Mouse (Mus musculus): Measurements from ENCODE around the gene Gm10721. TPM values are rescaled to one million over a fixed set of nuclear protein-coding genes. Genes with fewer than 3 reads are reported as not detected.
"Not testable (repeated sequence)": the region's sequence is repeated elsewhere in the genome, so short reads cannot be mapped to it uniquely, and the experiment has no call there.

Gene Gm10721
- polyA plus RNA-seq, 1 experiment from 2014 or later, result not detected

DNA sequence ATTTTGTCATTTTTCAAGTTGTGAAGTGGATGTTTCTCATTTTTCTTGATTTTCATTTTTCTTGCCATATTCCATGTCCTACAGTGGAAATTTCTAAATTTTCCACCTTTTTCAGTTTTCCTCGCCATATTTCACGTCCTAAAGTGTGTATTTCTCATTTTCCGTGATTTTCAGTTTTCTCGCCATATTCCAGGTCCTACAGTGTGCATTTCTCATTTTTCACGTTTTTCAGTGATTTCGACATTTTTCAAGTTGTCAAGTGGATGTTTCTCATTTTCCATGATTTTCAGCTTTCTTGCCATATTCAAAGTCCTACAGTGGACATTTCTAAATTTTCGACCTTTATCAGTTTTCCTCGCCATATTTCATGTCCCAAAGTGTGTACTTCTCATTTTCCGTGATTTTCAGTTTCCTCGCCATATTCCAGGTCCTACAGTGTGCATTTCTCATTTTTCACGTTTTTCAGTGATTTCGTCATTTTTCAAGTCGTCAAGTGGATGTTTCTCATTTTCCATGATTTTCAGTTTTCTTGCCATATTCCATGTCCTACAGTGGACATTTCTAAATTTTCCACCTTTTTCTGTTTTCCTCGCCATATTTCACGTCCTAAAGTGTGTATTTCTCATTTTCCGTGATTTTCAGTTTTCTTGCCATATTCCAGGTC lies 11.2 kb downstream of the Gm10721 start:
- H3K4me1 ChIP-seq (ENCODE audit: control insufficient read depth, low read depth, low read length); H3K27me3 ChIP-seq (ENCODE audit: control insufficient read depth, insufficient read depth, low read depth, low read length); H3K36me3 ChIP-seq (ENCODE audit: control insufficient read depth, insufficient read depth); H3K9me3 ChIP-seq (replicated peaks; ENCODE audit: control insufficient read depth, low read length); H3K4me2 ChIP-seq (ENCODE audit: low read depth, low read length); H3K4me3 ChIP-seq (ENCODE audit: low read depth, low read length); H3K9ac ChIP-seq (ENCODE audit: low read depth, low read length); H3K27ac ChIP-seq (ENCODE audit: low read length); ATAC-seq (ENCODE audit: low read depth): not testable (repeated sequence)
- 48% methylated on average over 14 of the region's 16 CpGs for WGBS (ENCODE audit: insufficient replicate concordance)

- H3K27me3 ChIP-seq (ENCODE audit: control insufficient read depth, insufficient read depth, low read depth, low read length); ATAC-seq (ENCODE audit: low read depth); H3K36me3 ChIP-seq (ENCODE audit: control insufficient read depth, insufficient read depth); H3K4me1 ChIP-seq (ENCODE audit: control insufficient read depth, low read depth, low read length); H3K27ac ChIP-seq (ENCODE audit: low read length); H3K9me3 ChIP-seq (replicated peaks; ENCODE audit: control insufficient read depth, low read length); H3K4me3 ChIP-seq (ENCODE audit: low read depth, low read length); H3K9ac ChIP-seq (ENCODE audit: low read depth, low read length); H3K4me2 ChIP-seq (ENCODE audit: low read depth, low read length): not testable (repeated sequence)
- WGBS (ENCODE audit: insufficient replicate concordance), result 63% methylated on average over 12 of the region's 12 CpGs
Observed at GRCm38 (mm10) chr9:3024912-3025467, 12.1 kb downstream of the Gm10721 start, which contains the start of gene Gm10717. Gene Gm10717, plus strand, starts transcription at chr9:3025417.

DNA sequence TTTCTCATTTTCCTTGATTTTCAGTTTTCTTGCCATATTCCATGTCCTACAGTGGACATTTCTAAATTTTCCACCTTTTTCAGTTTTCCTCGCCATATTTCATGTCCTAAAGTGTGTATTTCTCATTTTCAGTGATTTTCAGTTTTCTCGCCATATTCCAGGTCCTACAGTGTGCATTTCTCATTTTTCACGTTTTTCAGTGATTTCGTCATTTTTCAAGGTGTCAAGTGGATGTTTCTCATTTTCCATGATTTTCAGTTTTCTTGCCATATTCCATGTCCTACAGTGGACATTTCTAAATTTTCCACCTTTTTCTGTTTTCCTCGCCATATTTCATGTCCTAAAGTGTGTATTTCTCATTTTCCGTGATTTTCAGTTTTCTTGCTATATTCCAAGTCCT lies 12.7 kb downstream of the Gm10721 start:
- WGBS (ENCODE audit: insufficient replicate concordance), result 49% methylated on average over 4 of the region's 6 CpGs
- H3K4me2 ChIP-seq (ENCODE audit: low read depth, low read length); H3K4me1 ChIP-seq (ENCODE audit: control insufficient read depth, low read depth, low read length); H3K27ac ChIP-seq (ENCODE audit: low read length); H3K4me3 ChIP-seq (ENCODE audit: low read depth, low read length); H3K36me3 ChIP-seq (ENCODE audit: control insufficient read depth, insufficient read depth); H3K27me3 ChIP-seq (ENCODE audit: control insufficient read depth, insufficient read depth, low read depth, low read length); ATAC-seq (ENCODE audit: low read depth); H3K9ac ChIP-seq (ENCODE audit: low read depth, low read length); H3K9me3 ChIP-seq (replicated peaks; ENCODE audit: control insufficient read depth, low read length): not testable (repeated sequence)

GRCm38 (mm10) chr9:3026136-3026535 lies 13.2 kb downstream of the Gm10721 start:
- WGBS (ENCODE audit: insufficient replicate concordance), result 56% methylated on average over 5 of the region's 5 CpGs

GRCm38 (mm10) chr9:3026741-3027140 lies 13.8 kb downstream of the Gm10721 start:
- H3K27me3 ChIP-seq (ENCODE audit: control insufficient read depth, insufficient read depth, low read depth, low read length); H3K9me3 ChIP-seq (replicated peaks; ENCODE audit: control insufficient read depth, low read length); H3K4me2 ChIP-seq (ENCODE audit: low read depth, low read length); H3K27ac ChIP-seq (ENCODE audit: low read length); ATAC-seq (ENCODE audit: low read depth); H3K4me1 ChIP-seq (ENCODE audit: control insufficient read depth, low read depth, low read length); H3K36me3 ChIP-seq (ENCODE audit: control insufficient read depth, insufficient read depth); H3K9ac ChIP-seq (ENCODE audit: low read depth, low read length); H3K4me3 ChIP-seq (ENCODE audit: low read depth, low read length): not testable (repeated sequence)
- 57% methylated on average over 9 of the region's 9 CpGs for WGBS (ENCODE audit: insufficient replicate concordance)

More at GRCm38 (mm10) chr9:3026136-3026535, 13.2 kb downstream of the Gm10721 start:
- H3K4me3 ChIP-seq (ENCODE audit: low read depth, low read length); H3K9ac ChIP-seq (ENCODE audit: low read depth, low read length); ATAC-seq (ENCODE audit: low read depth); H3K4me1 ChIP-seq (ENCODE audit: control insufficient read depth, low read depth, low read length); H3K9me3 ChIP-seq (replicated peaks; ENCODE audit: control insufficient read depth, low read length); H3K27ac ChIP-seq (ENCODE audit: low read length); H3K36me3 ChIP-seq (ENCODE audit: control insufficient read depth, insufficient read depth); H3K27me3 ChIP-seq (ENCODE audit: control insufficient read depth, insufficient read depth, low read depth, low read length); H3K4me2 ChIP-seq (ENCODE audit: low read depth, low read length): not testable (repeated sequence)

DNA sequence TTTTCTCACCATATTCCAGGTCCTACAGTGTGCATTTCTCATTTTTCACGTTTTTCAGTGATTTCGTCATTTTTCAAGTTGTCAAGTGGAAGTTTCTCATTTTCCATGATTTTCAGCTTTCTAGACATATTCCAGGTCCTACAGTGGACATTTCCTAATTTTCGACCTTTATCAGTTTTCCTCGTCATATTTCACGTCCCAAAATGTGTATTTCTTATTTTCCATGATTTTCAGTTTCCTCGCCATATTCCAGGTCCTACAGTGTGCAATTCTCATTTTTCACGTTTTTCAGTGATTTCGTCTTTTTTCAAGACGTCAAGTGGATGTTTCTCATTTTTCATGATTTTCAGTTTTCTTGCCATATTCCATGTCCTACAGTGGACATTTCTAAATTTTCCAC lies 14.3 kb downstream of the Gm10721 start:
- not testable (repeated sequence) for ATAC-seq (ENCODE audit: low read depth); H3K27ac ChIP-seq (ENCODE audit: low read length); H3K4me3 ChIP-seq (ENCODE audit: low read depth, low read length); H3K4me1 ChIP-seq (ENCODE audit: control insufficient read depth, low read depth, low read length); H3K9me3 ChIP-seq (replicated peaks; ENCODE audit: control insufficient read depth, low read length); H3K36me3 ChIP-seq (ENCODE audit: control insufficient read depth, insufficient read depth); H3K9ac ChIP-seq (ENCODE audit: low read depth, low read length); H3K4me2 ChIP-seq (ENCODE audit: low read depth, low read length); H3K27me3 ChIP-seq (ENCODE audit: control insufficient read depth, insufficient read depth, low read depth, low read length)
- WGBS (ENCODE audit: insufficient replicate concordance), result 54% methylated on average over 9 of the region's 9 CpGs

- not testable (repeated sequence) for H3K4me1 ChIP-seq (ENCODE audit: control insufficient read depth, low read depth, low read length); H3K36me3 ChIP-seq (ENCODE audit: control insufficient read depth, insufficient read depth); H3K4me3 ChIP-seq (ENCODE audit: low read depth, low read length); ATAC-seq (ENCODE audit: low read depth); H3K4me2 ChIP-seq (ENCODE audit: low read depth, low read length); H3K9me3 ChIP-seq (replicated peaks; ENCODE audit: control insufficient read depth, low read length); H3K27me3 ChIP-seq (ENCODE audit: control insufficient read depth, insufficient read depth, low read depth, low read length); H3K27ac ChIP-seq (ENCODE audit: low read length); H3K9ac ChIP-seq (ENCODE audit: low read depth, low read length)
- 53% methylated on average over 12 of the region's 16 CpGs for WGBS (ENCODE audit: insufficient replicate concordance)
Observed at GRCm38 (mm10) chr9:3029276-3030000, 16.5 kb downstream of the Gm10721 start.

DNA sequence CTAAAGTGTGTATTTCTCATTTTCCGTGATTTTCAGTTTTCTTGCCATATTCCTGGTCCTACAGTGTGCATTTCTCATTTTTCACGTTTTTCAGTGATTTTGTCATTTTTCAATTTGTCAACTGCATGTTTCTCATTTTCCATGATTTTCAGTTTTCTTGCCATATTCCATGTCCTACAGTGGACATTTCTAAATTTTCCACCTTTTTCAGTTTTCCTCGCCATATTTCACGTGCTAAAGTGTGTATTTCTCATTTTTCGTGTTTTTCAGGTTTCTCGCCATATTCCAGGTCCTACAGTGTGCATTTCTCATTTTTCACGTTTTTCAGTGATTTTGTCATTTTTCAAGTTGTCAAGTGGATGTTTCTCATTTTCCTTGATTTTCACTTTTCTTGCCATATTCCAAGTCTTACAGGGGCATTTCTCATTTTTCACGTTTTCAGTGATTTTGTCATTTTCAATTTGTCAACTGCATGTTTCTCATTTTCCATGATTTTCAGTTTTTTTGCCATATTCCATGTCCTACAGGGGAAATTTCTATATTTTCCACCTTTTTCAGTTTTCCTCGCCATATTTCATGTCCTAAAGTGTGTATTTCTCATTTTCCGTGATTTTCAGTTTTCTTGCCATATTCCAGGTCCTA lies 17.9 kb downstream of the Gm10721 start:
- not testable (repeated sequence) for H3K4me1 ChIP-seq (ENCODE audit: control insufficient read depth, low read depth, low read length); H3K4me2 ChIP-seq (ENCODE audit: low read depth, low read length); H3K4me3 ChIP-seq (ENCODE audit: low read depth, low read length); H3K27me3 ChIP-seq (ENCODE audit: control insufficient read depth, insufficient read depth, low read depth, low read length); ATAC-seq (ENCODE audit: low read depth); H3K9me3 ChIP-seq (replicated peaks; ENCODE audit: control insufficient read depth, low read length); H3K9ac ChIP-seq (ENCODE audit: low read depth, low read length); H3K36me3 ChIP-seq (ENCODE audit: control insufficient read depth, insufficient read depth); H3K27ac ChIP-seq (ENCODE audit: low read length)
- 48% methylated on average over 2 of the region's 10 CpGs for WGBS (ENCODE audit: insufficient replicate concordance)

DNA sequence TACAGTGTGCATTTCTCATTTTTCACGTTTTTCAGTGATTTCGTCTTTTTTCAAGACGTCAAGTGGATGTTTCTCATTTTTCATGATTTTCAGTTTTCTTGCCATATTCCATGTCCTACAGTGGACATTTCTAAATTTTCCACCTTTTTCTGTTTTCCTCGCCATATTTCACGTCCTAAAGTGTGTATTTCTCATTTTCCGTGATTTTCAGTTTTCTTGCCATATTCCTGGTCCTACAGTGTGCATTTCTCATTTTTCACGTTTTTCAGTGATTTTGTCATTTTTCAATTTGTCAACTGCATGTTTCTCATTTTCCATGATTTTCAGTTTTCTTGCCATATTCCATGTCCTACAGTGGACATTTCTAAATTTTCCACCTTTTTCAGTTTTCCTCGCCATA lies 21.4 kb downstream of the Gm10721 start, which contains the start of gene Gm17535:
Gene Gm17535, plus strand, starts transcription at position 301 of the 400 bp plus-strand sequence.
- H3K36me3 ChIP-seq (ENCODE audit: control insufficient read depth, insufficient read depth); H3K27ac ChIP-seq (ENCODE audit: low read length); H3K4me1 ChIP-seq (ENCODE audit: control insufficient read depth, low read depth, low read length); H3K4me2 ChIP-seq (ENCODE audit: low read depth, low read length); ATAC-seq (ENCODE audit: low read depth); H3K9ac ChIP-seq (ENCODE audit: low read depth, low read length); H3K9me3 ChIP-seq (replicated peaks; ENCODE audit: control insufficient read depth, low read length); H3K4me3 ChIP-seq (ENCODE audit: low read depth, low read length); H3K27me3 ChIP-seq (ENCODE audit: control insufficient read depth, insufficient read depth, low read depth, low read length): not testable (repeated sequence)
- no CpG with 5 or more reads among the region's 8 CpGs for WGBS (ENCODE audit: insufficient replicate concordance)

All from liver, embryonic 16.5 days (tissue).